Mouse (Mus musculus) midbrain, embryonic 11.5 days (tissue): ENCODE data around the gene Large2. TPM values are rescaled to one million over a fixed set of nuclear protein-coding genes. Genes with fewer than 3 reads are reported as not detected.
A peak's percentile ranks its signal among the peaks of the same experiment; 100 is the strongest.

Experiments
- ATAC-seq: fragments of 200-750 bp; cut with Nextera tagmentation; 2 replicates; pipeline ENCODE4 v1.8.0; 2017; ENCODE audit warnings: moderate TSS enrichment, moderate library complexity; ENCODE audit not compliant: low FRiP score
- DNase-seq: peaks from one replicate; pipeline ENCODE4 v3.0.0; 2015; ENCODE audit warnings: low spot score; ENCODE audit errors: missing footprints
- H3K27ac ChIP-seq: fragments of 300-500 bp; sonication (generic); 2 replicates; pipeline ENCODE4 v1.5.1; 2014; ENCODE audit warnings: low read depth, low read length
- H3K27me3 ChIP-seq: fragments of 300-500 bp; sonication (generic); 2 replicates; pipeline ENCODE4 v1.6.1; 2014; ENCODE audit warnings: mild to moderate bottlenecking, low read length, moderate library complexity, mixed read lengths; ENCODE audit not compliant: control insufficient read depth, insufficient read depth
- H3K36me3 ChIP-seq: fragments of 300-500 bp; sonication (generic); 2 replicates; pipeline ENCODE4 v1.6.1; 2014; ENCODE audit warnings: mild to moderate bottlenecking, low read length, moderate library complexity, mixed read lengths; ENCODE audit not compliant: control insufficient read depth, insufficient read depth
- H3K4me1 ChIP-seq: fragments of 300-500 bp; sonication (generic); 2 replicates; pipeline ENCODE4 v1.6.1; 2014; ENCODE audit warnings: low read length; ENCODE audit not compliant: control insufficient read depth, insufficient read depth
- H3K4me2 ChIP-seq: fragments of 300-500 bp; sonication (generic); 2 replicates; pipeline ENCODE4 v1.6.1; 2014; ENCODE audit warnings: mild to moderate bottlenecking, moderate library complexity
- H3K4me3 ChIP-seq: fragments of 300-500 bp; sonication (generic); 2 replicates; pipeline ENCODE4 v1.5.1; 2014; ENCODE audit warnings: low read depth, low read length
- H3K9ac ChIP-seq: fragments of 300-500 bp; sonication (generic); 2 replicates; pipeline ENCODE4 v1.6.1; 2014; ENCODE audit warnings: low read length
- H3K9me3 ChIP-seq: fragments of 300-500 bp; sonication (generic); 2 replicates; pipeline ENCODE4 v1.6.1; 2016; ENCODE audit warnings: low read length; ENCODE audit not compliant: control insufficient read depth
- WGBS: fragments of 180-500 bp; shearing (Covaris S2); extraction: QIAGEN DNeasy Blood & Tissue Kit; methylation state at CpG from one replicate; pipeline ENCODE4 v1.1.7; 2014; 5-methylcytosine and 5-hydroxymethylcytosine counted together
- polyA plus RNA-seq: library from polyadenylated mRNA; unstranded; fragments of >200 nt; fragmentation: Nextera tagmentation; extraction: Ambion mirVana; gene quantifications from 2 replicates; pipeline ENCODE4 v1.2.1, GENCODE M21; 2014

The Large2 gene
- polyA plus RNA-seq, 1 experiment from 2014 or later = 10.6 TPM

- H3K27me3 ChIP-seq = peaks cover 8% of the 10 kb centered on the region
- H3K27ac ChIP-seq = no peak overlapping the region
- H3K4me3 ChIP-seq = peak overlapping the region; percentile 25
- H3K9me3 ChIP-seq = no peaks in the 10 kb centered on the region
- WGBS = 7% methylated on average over 19 of the region's 19 CpGs
- DNase-seq = peak; percentile 91
- H3K36me3 ChIP-seq = no peaks in the 10 kb centered on the region
- ATAC-seq = no peak
- peaks cover 39% of the 10 kb centered on the region for H3K4me1 ChIP-seq
- peak overlapping the region; percentile 41 for H3K4me2 ChIP-seq
- peak overlapping the region; percentile 50 for H3K9ac ChIP-seq
Observed at GRCm38 (mm10) chr2:92370375-92370774, 4.3 kb downstream of the Large2 start.

GRCm38 (mm10) chr2:92367383-92368029 lies 7.2 kb downstream of the Large2 start:
- peaks cover 26% of the 10 kb centered on the region for H3K4me1 ChIP-seq
- peaks cover 8% of the 10 kb centered on the region for H3K27me3 ChIP-seq
- H3K4me3 ChIP-seq = no peak overlapping the region
- H3K9ac ChIP-seq = no peak overlapping the region
- ATAC-seq (no peak), DNase-seq (no peak)
- H3K4me2 ChIP-seq = no peak overlapping the region
- no peak overlapping the region for H3K27ac ChIP-seq
- H3K9me3 ChIP-seq = no peaks in the 10 kb centered on the region
- WGBS = 54% methylated on average over 20 of the region's 20 CpGs
- H3K36me3 ChIP-seq = no peaks in the 10 kb centered on the region; the same call in 1 of the 2 replicates

GRCm38 (mm10) chr2:92365568-92365967 lies 9.1 kb downstream of the Large2 start:
- no peak overlapping the region for H3K9ac ChIP-seq
- peaks cover 6% of the 10 kb centered on the region for H3K4me1 ChIP-seq
- DNase-seq (no peak), ATAC-seq (no peak)
- H3K27me3 ChIP-seq = peaks cover 4% of the 10 kb centered on the region
- H3K36me3 ChIP-seq = no peaks in the 10 kb centered on the region; the same call in 1 of the 2 replicates
- H3K9me3 ChIP-seq = no peaks in the 10 kb centered on the region
- H3K4me2 ChIP-seq = no peak overlapping the region
- H3K4me3 ChIP-seq = no peak overlapping the region
- 96% methylated on average over 10 of the region's 10 CpGs for WGBS
- no peak overlapping the region for H3K27ac ChIP-seq

GRCm38 (mm10) chr2:92364086-92364485 lies 10.6 kb downstream of the Large2 start:
- H3K27me3 ChIP-seq = no peaks in the 10 kb centered on the region
- H3K4me2 ChIP-seq = no peak overlapping the region
- peaks cover 7% of the 10 kb centered on the region; the same call in 1 of the 2 replicates for H3K36me3 ChIP-seq
- H3K27ac ChIP-seq = no peak overlapping the region
- no peak for ATAC-seq
- DNase-seq = no peak
- H3K9ac ChIP-seq = no peak overlapping the region
- H3K4me1 ChIP-seq = peaks cover under 1% of the 10 kb centered on the region; the same call in 1 of the 2 replicates
- no peak overlapping the region for H3K4me3 ChIP-seq
- H3K9me3 ChIP-seq = no peaks in the 10 kb centered on the region
- WGBS = 93% methylated on average over 4 of the region's 4 CpGs

DNA sequence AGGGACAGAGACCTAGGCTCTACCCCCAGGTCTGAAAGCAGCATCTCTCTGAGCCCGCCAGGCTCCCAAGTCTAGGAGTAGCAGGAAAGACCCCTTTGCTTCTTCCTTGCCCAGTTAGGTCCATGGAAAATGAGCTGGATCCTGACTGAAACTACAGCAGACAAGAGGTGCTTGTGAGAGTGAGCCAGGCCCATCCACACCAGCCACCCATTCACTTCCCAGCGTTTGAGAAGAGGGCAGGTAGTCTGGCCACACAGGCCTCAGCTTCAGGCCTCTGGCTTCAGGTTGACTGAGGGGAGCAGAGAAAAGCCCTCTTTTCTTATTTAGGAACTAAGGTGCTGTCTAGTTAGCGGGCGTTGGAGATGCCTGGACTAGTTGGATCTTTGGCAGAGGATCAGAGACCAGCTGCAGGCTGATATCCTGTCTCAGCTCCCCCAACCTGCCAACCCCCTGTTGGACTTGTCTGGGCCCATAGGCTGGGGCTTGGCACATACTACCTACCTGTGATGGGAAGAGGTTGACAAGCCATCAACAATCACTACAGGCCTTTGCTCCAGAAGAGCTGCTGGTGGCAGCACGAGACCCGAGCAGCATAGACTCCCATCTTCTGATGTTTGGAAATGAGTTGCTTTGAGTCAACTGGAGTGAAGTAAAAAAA lies 12.0 kb downstream of the Large2 start:
- no peaks in the 10 kb centered on the region for H3K4me1 ChIP-seq
- no peaks in the 10 kb centered on the region for H3K27me3 ChIP-seq
- no peak overlapping the region for H3K4me3 ChIP-seq
- DNase-seq (no peak), ATAC-seq (no peak)
- WGBS = 90% methylated on average over 6 of the region's 6 CpGs
- no peak overlapping the region for H3K27ac ChIP-seq
- no peak overlapping the region for H3K9ac ChIP-seq
- peaks cover 9% of the 10 kb centered on the region; the same call in 1 of the 2 replicates for H3K36me3 ChIP-seq
- no peaks in the 10 kb centered on the region for H3K9me3 ChIP-seq
- H3K4me2 ChIP-seq = no peak overlapping the region

DNA sequence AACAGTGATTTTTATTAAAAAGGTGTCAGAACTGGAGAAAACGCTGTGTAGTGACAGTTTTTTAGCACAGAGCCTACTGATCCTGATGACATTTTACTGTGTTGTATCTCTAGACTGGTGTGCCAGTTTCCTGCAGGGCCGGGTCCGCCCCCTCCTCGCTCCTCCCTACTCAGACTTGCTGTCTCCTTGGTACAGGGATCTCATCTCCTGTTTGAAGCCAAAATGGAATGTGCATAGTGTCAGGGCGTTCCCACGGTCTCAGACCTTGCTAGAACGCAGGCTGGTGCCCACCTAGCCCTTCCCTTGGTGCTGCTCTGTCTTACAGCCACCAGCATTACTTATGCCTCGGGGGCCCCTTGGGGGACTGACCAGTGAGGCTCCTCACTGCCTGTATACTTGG lies 12.9 kb downstream of the Large2 start:
- peaks cover 12% of the 10 kb centered on the region; the same call in 1 of the 2 replicates for H3K36me3 ChIP-seq

GRCm38 (mm10) chr2:92360893-92361292 lies 13.8 kb downstream of the Large2 start:
- ATAC-seq = peak; percentile 59
- no peak overlapping the region for H3K27ac ChIP-seq
- no peaks in the 10 kb centered on the region for H3K4me1 ChIP-seq
- no peak overlapping the region for H3K4me2 ChIP-seq
- H3K9ac ChIP-seq = no peak overlapping the region
- 19% methylated on average over 12 of the region's 12 CpGs for whole genome bisulfite sequencing
- no peaks in the 10 kb centered on the region for H3K9me3 ChIP-seq
- no peaks in the 10 kb centered on the region for H3K27me3 ChIP-seq
- no peak overlapping the region for H3K4me3 ChIP-seq
- H3K36me3 ChIP-seq = peaks cover 12% of the 10 kb centered on the region; the same call in 1 of the 2 replicates
- no peak for DNase-seq

More for the DNA sequence above, 12.9 kb downstream of the Large2 start:
- Histone ChIP-seq H3K27me3 (no peaks in the 10 kb centered on the region), H3K9me3 (no peaks in the 10 kb centered on the region), H3K4me2 (no peak overlapping the region), H3K4me1 (no peaks in the 10 kb centered on the region), H3K27ac (no peak overlapping the region), H3K4me3 (no peak overlapping the region), H3K9ac (no peak overlapping the region)
- 80% methylated on average over 8 of the region's 8 CpGs for WGBS
- ATAC-seq = no peak
- DNase-seq = no peak

- no peaks in the 10 kb centered on the region for H3K27me3 ChIP-seq
- H3K9me3 ChIP-seq = no peaks in the 10 kb centered on the region
- no peak overlapping the region for H3K27ac ChIP-seq
- DNase-seq (no peak), ATAC-seq (no peak)
- no peaks in the 10 kb centered on the region for H3K4me1 ChIP-seq
- no peak overlapping the region for H3K4me2 ChIP-seq
- no peak overlapping the region for H3K4me3 ChIP-seq
- no peak overlapping the region for H3K9ac ChIP-seq
- H3K36me3 ChIP-seq = peaks cover 12% of the 10 kb centered on the region; the same call in 1 of the 2 replicates
- 72% methylated on average over 25 of the region's 25 CpGs for WGBS
Observed at GRCm38 (mm10) chr2:92360186-92360823, 14.4 kb downstream of the Large2 start.

DNA sequence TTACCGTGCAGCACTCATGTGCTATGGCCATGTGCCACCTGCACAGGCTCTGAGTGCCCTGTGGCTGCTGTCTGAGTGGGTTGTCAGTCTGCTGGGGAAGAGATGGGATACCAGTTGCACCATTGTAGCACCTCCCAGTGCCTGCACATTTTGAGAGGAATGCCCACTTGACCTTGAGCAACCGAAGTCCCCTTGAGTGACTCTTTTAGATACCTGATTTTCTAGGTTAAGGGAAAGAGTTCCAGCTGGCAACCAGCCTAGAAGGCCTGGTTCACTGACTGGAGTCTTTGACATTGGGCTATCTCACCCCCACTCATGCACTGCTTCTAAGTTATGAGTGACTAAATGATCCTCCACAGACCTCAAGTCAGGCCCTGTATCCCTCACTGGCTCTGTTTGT lies 15.4 kb downstream of the Large2 start:
- no peak for DNase-seq
- no peak for ATAC-seq
- Histone ChIP-seq H3K36me3 (peaks cover 12% of the 10 kb centered on the region; the same call in 1 of the 2 replicates), H3K27ac (no peak overlapping the region), H3K4me3 (no peak overlapping the region), H3K9ac (no peak overlapping the region), H3K9me3 (no peaks in the 10 kb centered on the region), H3K27me3 (no peaks in the 10 kb centered on the region), H3K4me2 (no peak overlapping the region), H3K4me1 (no peaks in the 10 kb centered on the region)
- 96% methylated on average over 2 of the region's 2 CpGs for WGBS
